Mouse (Mus musculus) gastrocnemius, postnatal 14 days (tissue): ENCODE measurements around the gene Rpl34. TPM values are rescaled to one million over a fixed set of nuclear protein-coding genes. Genes with fewer than 3 reads are reported as not detected.

Experiments used
- DNase-seq: peaks from one replicate; pipeline ENCODE4 v3.0.0; 2021; ENCODE audit warnings: mixed read lengths
- intact Hi-C: fragments of 180-260 bp; cut with DNase I; formaldehyde crosslinking; loops from one replicate; pipeline ENCODE4 v1.15.1; 2025; ENCODE audit warnings: low total_unique reads
- long read RNA-seq, 2 experiments: library from polyadenylated mRNA; stranded (forward); transcript quantifications; one replicate each; pipeline ENCODE4 v2.0.0; 2021
- total RNA-seq, 2 experiments: library from RNA; stranded (reverse); gene quantifications; 2 replicates each; pipeline ENCODE4 v1.2.3; 2021

The Rpl34 gene
- total RNA-seq = 100 to 1,000 TPM; 465 to 522 TPM
- long read RNA-seq, experiment 1, transcript Rpl34-201 (5 exons, 624 nt) = minor isoform, 18 of 148 reads
- long read RNA-seq, experiment 1, transcript Rpl34-202 (5 exons, 480 nt) = major isoform, 119 of 148 reads
- long read RNA-seq, experiment 1, partial matches to known transcripts = 8 of 148 reads
- long read RNA-seq, experiment 1, other reads (novel, unspliced or antisense) = 1 of 148 reads
- long read RNA-seq, experiment 2, transcript Rpl34-201 (5 exons, 624 nt) = minor isoform, 9 of 144 reads
- long read RNA-seq, experiment 2, transcript Rpl34-202 (5 exons, 480 nt) = major isoform, 125 of 144 reads
- long read RNA-seq, experiment 2, partial matches to known transcripts = 5 of 144 reads
- long read RNA-seq, experiment 2, other reads (novel, unspliced or antisense) = 1 of 144 reads

DNA sequence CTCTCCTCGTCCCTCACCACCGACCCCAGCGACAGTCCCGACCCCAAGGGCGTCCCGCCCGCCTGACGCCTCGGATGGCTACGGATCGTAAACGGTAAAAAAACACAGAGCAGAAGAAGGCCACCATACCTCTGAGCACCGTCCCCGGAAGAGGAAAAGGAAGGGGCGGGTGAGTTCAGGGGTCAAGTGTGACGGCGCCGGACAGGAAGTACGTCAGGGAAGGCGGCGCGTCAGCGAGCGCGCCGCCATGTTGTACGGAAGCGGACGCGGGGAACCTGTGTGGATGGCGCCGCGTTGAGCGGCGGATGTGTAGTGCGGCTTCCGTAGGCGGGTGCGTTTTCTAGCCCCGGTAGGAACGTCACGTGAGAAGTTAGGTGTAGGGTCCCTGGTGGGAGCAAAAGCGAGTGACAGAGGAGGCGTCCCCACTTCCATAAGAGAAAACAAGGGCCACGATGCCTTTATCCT is at the start of gene Rpl34:
Gene Rpl34, minus strand, starts transcription at position 210 of the 465 bp plus-strand sequence.
- peak; percentile 94 for DNase-seq
- intact Hi-C loops = no loop called here

DNA sequence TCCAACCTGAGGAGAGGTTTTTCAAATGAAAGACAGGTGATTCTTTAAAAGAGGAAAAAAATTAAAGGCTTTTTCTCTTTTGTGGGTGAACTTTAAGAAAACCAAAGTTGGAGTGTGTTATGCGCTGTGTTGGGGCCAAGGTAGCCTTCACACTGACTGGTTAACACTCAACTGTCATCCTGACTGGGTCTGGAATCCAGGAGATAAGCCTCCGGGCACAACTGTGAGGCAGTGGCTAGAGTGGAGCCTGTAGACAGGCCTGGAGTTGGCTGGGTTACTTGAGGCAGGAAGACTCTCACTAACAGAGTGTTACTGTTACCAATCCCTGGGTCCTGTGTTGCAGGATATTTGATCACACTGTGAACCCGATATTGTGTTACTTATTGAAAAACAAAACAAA is 38.0 kb upstream of the Rpl34 start:
- intact Hi-C loops = no loop called here
- no peak for DNase-seq

DNA sequence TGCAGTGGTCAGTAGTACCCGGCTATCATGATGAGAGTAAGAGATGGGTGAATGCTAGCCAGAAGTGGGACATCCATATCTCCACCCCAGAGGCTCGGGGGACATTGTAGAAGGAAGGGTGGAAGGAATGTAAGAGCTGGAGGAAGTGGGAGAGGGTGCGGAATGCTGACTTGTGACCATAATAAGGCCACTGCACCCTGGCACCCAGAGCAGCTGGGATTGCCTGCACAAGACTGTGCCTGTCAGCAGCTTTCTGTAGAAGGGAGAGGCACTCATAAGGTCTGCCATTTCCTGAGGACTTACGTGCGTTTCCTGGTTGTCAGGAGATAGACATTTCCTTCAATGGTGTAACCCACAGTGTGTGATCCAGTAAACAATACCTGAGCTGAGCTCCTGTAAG is 33.9 kb upstream of the Rpl34 start:
- DNase-seq = no peak
- intact Hi-C loops = no loop called here

DNA sequence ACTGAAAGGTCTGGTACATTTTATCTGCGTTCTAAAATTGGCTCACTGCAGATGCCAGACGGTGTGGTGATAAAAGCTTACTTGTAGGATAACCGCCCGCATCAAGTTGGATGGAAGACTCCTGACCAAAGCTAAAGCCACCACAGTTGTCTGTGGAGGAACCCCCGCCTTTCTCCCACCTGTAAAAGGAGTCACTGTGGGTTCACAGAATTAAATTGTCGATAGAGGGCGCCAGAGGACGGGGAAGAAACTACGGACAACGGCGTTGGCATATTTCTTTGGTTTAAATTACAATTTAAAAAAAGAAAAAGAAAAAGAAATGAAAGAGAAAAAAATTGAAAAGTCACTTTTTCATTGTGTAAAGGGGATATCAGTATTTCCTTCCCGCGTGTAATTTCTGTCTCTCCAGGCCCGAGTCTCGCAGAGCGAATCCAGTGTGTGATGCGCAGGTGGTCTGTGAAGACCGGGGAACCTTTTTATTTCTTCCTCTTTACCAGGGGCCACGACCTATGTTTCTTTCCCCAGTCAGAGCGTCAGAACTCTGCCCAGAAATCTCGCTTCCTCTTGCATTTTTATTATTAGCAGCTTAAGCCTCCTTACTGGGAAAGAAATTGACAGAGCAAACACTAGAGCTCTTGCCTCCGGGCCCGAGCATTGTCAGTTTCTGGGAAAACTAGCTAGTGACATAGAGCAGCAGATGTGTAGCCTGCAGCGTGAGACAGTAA is 30.7 kb upstream of the Rpl34 start:
- DNase-seq = peak; percentile 29
- intact Hi-C loops = loop anchor here (2.0 kb wide), 1 partner anchor 474 kb away; no protein-coding TSS in a partner anchor

DNA sequence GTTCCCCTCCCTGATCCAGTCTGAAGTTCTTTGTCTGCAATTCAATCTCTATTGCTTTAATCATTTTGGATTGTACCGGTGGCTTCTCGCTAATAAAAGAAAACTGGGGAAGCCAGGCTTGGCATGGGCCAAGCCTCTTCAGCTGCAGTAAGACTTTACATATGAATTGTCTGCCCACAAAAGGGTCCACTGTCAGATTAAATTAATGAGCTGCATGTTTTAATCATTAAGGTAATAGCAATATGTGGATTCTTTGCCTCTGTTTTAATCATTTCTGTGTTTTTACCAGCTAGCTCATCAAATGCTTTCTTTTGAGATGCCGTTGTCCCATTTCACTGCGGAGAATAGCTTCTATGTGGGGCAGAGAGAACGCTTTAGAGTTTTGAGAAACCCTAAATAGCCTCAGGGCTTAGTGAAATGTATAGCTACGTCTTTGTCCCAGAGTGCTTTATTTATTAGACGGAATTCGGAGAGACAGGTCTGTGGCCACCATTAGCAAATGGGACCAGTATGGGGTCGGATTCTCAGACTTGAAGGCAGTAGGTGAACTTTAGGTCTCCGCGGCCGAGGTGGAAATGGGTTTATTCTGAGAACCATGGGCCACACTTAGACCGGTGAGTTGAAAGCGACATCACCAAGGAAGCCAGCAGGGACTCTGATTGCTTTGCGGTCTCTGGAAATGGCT is 28.1 kb upstream of the Rpl34 start:
- intact Hi-C loops = no loop called here
- no peak for DNase-seq

DNA sequence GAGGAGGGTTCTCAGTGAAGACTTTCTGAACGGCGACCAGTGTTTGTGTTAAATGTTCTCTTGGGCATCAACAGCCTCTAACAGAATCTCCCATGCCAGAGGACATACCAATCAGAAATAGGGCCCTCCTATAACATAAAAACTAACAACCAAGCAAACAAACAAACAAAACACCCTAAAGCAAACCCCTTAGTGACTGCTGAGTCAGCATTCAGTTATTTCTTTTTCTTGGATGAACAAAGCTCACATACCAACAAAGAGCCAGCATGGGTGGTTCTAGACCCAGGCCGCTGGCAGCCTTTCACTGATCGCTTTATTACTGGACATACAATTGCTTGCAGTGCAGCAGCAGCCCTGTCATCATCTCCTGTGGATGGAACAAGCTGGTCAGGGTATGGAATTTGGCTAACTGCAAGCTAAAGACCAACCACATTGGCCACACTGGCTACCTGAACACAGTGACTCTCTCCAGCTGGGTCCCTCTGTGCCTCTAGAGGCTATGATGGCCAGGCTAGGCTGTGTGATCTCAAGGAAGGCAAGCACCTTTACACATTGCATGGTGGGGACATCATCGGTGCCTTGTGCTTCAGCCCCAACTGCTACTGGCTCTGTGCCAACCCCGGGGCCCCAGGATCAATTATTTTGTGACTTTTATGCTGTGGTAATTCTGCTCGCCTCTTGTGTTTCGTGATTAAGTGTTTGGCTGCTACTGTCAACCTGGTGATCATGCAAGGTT is 27.1 kb upstream of the Rpl34 start:
- intact Hi-C loops = no loop called here
- DNase-seq = no peak

DNA sequence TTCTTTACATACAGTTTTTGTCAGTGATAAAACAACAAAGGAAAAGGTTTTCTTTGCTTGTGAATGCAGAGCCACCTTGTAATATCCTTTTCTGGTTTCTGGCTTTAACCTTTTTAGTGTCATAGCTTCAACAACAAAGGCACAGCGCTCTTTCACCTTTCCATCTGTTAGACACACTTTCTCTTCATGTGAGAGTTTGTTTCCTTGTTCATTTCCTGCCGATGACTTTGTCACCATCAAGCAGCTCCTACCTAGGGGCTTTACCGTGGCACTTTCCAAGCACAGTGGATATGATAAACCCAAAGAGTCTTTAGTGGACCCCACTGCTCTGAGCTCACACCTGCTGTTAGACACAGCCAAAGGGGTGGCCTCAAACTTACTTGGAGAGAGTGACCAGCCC is 19.0 kb upstream of the Rpl34 start:
- DNase-seq = no peak
- intact Hi-C loops = no loop called here

DNA sequence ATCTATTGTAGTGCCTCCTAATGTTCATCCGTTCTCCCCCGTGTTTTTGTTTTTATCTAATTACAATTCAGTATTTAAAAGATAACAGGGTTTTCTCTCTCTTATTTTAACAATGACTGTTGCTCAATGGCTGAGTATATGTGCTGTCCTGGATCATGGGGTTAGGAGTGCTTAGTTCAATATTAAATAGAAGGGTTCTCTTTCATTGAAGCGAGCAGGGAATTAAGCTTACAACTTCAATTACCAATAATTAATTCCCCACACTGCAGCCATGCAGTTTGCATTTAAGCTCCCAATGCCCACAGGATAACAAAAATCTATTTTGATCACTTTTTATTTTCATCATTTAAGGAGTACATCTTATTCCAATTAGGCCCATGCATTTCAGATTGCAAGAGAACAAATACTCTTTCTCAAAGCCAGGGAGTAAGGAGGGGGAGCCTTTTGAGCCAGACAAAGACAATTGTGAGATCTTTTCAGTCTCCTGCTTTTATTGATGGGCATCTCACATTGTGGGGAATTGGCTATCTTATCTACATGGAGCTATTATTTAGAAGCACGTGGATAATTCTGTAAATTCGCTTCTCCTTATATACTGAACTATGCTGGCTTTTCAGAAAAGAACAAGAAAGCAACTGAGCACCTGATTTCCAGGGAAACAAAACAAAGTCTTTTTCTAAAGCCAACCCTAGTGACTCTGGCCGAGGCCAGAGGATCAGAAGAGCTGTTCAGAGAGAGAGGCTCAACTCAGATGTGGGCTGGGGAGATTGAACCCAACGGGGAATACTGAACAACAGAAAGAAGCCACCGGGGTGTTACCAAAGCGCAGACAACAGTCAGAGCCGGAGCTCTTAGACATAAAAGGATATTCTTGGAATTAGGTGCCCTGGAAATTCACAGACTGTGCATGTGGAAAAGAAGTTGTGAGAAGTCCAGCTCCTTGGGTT is 16.7 kb upstream of the Rpl34 start:
- intact Hi-C loops = no loop called here
- no peak for DNase-seq

DNA sequence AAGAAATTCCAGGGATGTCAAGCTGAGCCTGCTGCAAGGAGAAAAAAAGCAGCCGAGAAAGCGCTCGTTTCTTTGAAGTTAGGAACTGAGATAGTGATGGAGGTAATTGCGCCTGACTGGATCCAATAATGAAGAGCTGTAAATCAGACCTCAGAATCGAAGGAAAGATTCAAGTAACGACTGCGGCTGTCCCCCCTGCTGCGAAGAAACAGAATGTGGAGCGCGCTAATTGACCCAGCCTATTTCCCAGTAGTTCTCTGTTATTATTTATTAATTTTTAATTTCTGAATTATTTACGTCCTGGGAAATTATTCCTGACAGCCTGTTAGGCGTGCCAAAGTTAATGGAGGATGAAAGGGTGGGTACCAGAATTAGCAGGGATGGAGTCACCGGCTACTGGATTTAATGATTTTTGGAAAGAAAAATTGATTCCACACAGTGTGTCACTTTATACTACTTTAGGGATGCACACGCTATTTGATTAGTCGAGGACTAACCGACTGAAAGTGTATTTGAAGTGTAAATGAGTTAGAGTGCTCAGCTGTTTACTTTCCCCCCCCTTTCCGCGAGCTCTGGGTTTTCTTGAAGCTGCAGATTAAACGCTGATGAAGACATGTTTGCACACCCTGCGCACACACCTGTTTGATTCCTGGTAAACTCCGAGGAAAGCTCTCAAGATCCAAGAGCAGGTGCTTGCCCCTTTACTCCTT is 7.6 kb upstream of the Rpl34 start:
- DNase-seq = no peak
- intact Hi-C loops = no loop called here

DNA sequence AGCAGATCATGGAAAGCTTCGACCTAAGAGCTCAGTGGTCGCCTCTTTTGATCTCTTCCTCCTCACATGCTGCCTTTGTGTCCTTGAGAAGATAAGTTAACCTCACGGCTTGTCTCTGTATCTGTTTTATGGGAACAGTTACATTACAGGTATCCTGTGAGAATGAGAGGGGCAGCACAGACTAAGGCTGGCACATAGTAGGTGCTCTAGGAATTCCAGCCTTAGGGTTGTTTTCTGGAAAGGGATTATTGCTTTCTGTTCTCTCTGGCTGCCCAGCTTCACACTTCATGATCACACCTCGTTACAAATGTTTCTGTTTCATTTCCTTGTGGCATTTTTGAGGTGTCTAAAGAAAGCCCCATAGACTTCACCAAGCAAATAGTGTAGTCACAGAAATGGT is 6.6 kb upstream of the Rpl34 start:
- no peak for DNase-seq
- intact Hi-C loops = no loop called here

DNA sequence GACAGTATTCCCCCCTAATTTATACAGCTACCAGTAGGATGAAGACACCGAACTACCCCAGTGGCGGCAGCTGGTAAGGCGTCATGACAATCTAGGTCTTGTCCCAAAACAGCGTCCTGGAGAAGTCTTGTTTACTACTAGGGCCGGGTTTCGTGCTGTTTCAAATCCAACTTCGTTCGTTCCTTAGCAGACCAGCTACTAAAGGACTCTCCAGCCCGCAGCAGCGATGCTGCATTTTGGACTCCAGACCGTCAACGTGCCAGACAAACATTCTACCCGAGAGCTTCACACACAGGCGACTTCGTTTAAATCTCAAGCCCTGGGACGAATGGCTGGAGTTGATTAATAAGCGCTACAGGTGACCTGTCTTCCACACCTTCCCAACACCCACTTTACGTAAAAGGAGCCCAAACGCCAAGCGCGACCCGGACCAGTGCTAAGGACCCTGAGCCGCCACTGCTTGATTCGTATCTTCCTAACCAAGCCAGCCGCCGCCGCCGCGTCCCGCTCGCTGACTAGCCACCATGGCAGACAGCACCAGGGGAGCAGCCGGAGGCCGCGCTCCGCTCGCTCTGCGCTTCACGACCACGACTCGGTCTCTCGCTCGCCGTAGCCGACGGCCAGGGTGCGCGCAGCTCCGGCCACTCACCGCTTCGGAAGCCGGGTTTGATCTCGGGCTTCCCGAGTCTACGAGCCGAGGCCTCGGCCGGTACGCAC is 568 bp downstream of the Rpl34 start:
- peak; percentile 55 for DNase-seq
- intact Hi-C loops = no loop called here

DNA sequence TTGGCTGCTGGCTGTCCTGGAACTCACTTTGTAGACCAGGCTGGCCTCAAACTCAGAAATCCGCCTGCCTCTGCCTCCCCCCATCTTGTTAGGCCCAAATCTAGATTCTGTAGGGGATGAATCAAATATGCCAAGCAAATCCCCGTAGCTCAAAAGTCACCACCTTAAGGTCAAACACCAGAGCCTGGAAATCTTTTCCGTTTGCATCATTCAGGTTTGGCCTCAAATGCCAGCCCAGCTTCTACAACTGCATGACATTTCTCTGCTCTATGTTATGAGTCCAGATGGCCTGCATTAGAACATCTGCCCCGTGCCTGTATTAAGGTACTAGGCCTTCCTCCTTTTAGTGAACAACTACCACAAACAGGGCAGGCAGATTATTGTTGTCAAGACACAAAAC is 2.5 kb downstream of the Rpl34 start:
- DNase-seq = no peak
- intact Hi-C loops = no loop called here

DNA sequence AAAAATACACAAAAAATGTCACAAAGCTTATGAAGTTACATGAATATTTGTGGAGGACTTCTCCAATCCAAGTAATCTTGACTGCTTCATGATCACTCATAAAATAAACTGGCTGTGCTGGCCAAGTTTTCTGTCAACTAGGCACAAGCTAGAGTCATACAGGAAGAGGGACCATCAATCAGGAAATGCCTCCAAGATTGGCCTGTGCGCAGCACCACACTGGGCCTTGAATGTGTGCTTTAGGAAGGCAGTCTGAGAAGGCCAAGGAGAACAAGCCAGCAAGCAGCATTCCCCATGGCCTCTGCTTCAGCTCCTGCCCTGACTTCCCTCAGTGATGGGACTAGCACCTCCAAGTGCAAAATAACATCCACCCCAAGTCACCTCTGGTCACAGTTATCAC is 3.2 kb downstream of the Rpl34 start:
- DNase-seq = no peak
- intact Hi-C loops = no loop called here

DNA sequence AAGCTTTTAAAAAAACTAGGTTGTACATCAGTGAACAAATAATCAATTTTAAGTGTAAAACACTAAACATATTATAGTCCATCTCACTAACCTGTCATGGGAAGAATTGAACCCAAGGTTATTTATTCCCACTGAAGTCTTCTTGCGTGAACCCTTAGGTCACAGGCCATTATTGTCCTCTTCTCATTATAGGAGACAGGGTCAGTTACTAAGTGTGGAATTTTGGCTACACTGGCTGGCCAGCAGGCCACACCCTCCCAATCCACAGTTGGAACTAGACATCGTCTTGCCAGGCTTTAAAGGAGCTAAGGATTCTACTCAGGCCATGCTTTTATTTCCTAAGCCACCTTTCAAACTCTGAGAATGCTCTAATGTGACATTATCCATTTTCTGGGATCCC is 4.5 kb downstream of the Rpl34 start:
- DNase-seq = no peak
- intact Hi-C loops = no loop called here

DNA sequence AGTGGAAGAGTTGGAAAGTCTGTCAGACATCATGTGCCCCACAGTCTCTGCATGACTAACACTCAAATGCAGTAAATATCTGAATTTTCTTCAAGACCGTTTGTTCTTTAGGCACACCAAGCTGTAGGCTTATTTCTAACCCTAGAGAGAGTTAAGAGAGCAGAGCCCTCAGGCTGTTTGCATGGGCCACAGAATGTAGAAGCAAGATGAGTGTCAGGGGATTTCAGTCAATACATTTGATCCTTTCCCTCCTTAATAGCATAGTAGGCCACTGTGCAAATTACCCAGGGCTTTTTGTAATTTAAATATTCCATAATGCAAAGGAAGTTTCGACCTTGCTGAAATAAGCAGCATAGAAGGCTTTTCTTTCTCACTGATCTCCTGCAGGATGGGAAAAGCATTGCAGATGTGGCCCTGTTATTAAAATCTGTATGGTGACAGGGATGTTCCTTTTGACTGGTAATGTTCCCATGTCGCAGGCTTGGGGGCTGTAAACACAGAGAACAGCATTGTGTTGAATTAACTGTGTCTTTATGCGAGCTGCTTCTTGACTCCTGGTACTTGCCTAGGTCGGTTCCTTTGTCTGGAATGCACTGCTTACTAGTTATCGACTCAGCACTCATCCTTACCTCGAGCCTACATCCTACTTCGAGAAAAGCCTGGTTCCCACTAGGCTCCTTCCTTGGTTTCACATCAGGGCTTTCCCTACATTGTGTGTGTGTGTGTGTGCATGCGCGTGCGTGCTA is 7.3 kb downstream of the Rpl34 start:
- DNase-seq = no peak
- intact Hi-C loops = no loop called here

DNA sequence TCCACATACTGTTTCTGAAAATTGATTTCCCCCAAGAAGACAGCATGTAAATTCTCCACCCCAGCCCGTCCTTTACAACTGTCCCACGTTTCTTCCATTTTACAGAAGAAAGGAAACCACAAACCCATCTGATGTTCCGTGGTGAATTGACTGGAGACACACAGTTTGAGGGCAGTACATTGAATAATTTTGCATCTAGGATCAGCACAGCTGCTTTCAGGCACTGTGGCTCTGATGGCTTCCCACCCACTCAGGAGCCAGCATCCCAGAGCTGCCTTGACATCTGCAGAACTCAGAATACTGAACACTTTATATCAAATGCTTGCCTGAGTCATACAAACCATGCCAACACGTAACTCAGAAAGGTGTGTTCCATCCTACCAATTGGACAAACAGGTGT is 10.0 kb downstream of the Rpl34 start:
- DNase-seq = no peak
- intact Hi-C loops = no loop called here

DNA sequence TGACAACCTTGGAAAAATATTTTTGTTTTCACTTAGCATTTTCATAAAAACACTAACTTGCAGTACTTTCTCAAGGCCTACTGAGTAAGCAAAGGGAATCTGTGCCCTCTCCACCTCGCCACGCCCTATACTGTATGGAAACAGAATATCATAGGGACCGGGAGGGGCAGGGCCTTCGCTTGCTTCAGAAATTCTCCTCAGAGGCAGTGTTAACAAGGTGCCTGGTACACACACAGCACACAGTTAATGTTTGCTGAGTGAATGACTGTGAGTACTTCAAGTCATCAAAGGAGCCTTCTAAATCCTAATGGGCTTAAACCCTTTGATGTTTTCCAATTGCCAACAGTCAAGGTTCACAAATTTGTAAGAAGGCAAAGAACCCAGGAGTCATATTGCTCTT is 11.3 kb downstream of the Rpl34 start:
- DNase-seq = no peak
- intact Hi-C loops = no loop called here
